Mouse (Mus musculus) kidney, postnatal 10 days (tissue): Measurements from ENCODE around the gene Nup62.

ENCODE experiments used
- DNase-seq: peaks from one replicate; pipeline ENCODE4 v3.0.0; 2021; ENCODE audit warnings: mixed read lengths

Gene Nup62

DNA sequence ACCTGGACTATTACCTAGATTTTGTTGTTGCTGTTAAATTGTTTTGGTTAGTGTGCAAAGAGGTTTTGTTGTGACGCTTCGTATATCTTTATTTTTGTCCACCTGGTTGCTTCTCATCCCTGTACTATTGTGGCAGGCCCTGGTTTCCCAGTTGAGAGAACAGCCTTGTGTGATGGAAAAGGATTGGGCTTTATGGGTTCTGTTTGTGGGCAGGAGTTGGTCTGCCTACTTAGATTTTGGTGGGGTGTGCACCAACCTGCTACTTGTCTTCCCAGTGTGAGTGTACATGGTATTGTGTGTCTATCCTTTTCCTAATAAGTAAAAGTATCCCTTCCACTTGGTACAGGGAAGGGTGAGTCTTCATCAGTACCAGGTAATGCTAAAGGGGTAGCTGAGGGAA, 3.5 kb downstream of the Nup62 start:
- no peak for DNase-seq

- DNase-seq = peak; percentile 10
Measured at GRCm38 (mm10) chr7:44819863-44820262, 4.0 kb downstream of the Nup62 start.

DNA sequence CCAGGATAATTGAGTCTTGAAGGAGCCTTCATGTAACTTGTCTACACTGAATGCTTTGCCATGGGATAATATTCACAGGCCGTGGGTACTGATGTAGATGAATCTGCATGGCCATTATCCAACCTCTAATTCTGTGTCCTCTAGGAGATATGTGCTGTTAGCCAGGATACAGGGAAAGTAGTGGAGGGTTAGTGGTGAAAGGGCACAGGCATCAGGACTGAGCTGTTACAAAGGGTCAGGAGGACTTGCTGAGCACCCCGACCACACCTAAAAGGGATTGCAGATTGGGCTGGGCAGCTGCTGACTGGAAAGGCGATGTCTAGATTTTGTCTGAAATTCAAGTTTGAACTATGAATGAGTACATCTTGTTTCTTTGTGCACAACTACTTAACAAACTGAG, 4.6 kb downstream of the Nup62 start:
- peak; percentile 1 for DNase-seq

- peak; percentile 4 for DNase-seq
Measured at GRCm38 (mm10) chr7:44821666-44822448, 6.0 kb downstream of the Nup62 start.

DNA sequence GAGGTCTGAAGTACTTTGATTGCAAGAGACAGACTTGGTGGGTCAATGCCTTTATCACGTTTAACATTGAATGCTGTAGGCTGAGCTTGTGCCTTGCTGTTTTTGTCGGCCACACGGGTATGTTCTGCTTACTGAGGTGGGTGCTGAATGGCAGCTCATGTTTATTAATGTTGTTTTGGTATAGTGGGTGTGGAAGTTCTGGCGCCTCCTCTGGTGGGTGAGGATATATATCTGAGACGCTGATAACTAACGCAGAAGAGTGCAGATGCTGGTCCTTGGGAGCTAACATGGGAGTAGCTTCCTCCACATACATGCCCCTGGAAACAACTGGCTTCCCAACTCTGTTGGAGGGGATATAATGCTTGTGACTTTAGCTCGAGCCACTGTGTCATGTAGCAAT, 7.5 kb downstream of the Nup62 start:
- DNase-seq = peak; percentile 9

GRCm38 (mm10) chr7:44824872-44825271, 9.0 kb downstream of the Nup62 start:
- DNase-seq = peak; percentile 88

GRCm38 (mm10) chr7:44826771-44827170, 10.9 kb downstream of the Nup62 start:
- DNase-seq = no peak

DNA sequence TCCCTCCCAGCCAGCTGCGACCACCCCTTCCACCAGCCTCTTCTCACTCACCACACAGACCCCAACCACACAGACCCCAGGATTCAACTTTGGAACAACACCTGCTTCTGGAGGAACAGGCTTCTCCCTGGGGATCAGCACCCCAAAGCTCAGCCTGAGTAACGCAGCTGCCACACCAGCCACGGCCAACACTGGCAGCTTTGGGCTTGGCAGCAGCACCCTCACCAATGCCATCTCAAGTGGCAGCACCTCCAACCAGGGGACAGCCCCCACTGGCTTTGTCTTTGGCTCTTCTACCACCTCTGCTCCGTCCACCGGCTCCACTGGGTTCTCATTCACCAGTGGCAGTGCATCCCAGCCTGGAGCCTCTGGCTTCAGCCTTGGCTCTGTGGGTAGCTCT, 12.8 kb downstream of the Nup62 start:
- DNase-seq = no peak

DNA sequence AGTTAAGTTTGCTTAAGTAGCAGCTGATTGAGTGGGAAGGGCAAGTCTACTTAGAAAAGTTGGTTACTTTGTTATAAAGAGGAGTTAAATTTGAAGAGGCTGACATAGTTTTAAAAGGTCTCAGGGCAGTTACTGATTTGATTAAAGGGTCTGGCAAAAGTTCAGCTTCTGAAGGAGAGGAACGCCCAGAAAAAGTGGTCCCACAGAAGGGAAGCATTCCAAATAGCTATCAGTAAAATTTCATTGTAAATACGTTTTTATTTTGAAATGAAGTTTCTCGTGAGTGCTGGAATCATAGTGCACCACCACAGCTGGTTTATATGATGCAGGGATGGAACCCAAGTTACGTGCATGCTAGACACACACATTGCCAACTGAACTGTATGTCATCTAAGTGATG, 16.9 kb downstream of the Nup62 start:
- no peak for DNase-seq

DNA sequence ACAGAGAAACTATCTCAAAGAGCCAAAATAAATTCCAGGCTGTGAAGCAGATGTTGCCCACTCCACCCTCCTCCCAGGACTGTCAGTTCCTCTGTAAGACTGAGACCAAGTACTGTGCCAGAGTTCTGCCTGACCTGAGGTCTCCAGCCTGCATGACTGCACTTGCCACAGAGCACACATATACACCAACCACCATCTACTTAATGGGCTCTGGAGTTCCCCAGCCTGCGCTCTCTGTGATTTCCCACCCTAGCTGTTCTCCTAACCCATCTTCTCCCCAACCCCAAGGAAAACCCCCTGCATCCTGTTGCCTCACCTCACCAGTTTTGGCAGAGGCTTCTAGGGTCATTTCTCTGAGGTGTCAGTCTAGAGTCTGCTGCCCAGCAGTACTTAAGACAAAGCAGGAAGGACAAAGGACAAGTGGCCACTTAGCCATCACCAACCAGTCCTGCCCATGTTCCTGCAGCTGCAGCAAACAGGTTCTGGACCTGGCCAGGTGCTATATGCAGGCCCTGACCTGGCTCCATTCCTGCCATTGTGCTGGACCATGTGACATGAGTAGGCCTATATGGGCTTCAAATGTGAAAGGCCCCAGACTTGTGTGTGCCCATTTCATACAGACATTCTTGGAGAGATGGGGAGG, 19.6 kb downstream of the Nup62 start:
- no peak for DNase-seq

DNA sequence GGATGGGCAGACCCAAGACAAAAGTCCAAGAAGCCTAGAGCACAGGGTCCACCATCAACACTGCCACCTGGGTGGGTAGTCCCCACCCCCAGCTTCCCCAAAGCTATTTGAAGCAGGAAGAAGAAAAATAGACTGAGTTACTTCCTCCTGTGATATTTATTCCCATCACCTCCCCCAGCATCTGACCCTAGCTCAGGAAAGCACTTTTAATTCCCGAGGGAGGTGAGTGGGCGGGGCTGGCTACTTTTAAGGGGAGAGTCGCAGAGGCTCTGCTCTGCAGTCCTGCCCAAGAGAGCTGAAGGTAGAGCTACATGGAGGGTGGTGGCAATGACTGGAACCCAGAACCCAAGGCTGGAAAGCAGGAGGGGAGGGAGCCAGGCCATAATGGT, 20.1 kb downstream of the Nup62 start:
- peak; percentile 65 for DNase-seq

DNA sequence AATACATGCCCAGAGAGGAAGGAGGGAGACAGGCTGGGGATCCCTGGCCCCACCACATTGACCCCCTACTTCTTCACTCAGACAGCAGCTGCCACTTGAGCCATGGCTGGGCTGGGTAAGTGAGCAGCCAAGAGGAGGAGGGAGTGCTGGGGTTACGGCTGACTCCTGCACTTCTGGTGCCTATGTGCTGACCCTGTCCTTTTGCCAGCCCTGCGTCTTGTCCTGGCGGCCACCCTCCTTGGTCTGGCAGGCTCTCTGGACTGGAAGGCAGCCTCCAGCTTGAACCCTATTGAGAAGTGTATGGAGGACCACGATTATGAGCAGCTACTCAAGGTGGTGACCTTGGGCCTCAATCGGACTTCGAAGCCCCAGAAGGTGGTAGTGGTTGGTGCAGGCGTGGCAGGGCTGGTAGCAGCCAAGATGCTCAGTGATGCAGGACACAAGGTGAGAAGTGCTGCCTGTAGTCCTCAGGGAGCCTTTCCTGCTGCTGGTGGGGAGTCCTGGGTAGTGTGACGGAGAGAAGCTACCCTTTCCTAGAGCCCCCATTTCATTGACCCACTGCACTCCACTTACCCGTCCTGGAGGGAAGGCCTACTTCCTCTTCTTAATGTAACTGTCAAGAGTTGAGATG, 20.6 kb downstream of the Nup62 start:
- DNase-seq = no peak

GRCm38 (mm10) chr7:44838073-44838472, 22.2 kb downstream of the Nup62 start:
- DNase-seq = no peak

DNA sequence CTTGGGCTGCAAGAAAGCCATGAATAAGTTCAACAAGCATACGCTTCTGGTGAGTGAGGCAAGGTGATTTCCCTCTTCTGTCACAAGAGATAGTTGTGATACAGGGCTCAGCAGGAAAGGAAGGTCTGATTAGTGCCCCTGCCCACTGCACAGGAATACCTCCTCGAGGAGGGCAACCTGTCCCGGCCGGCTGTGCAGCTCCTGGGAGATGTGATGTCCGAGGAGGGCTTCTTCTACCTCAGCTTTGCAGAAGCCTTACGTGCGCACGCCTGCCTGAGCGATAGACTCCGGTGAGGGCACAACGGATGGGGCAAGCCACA, 23.2 kb downstream of the Nup62 start:
- no peak for DNase-seq

DNA sequence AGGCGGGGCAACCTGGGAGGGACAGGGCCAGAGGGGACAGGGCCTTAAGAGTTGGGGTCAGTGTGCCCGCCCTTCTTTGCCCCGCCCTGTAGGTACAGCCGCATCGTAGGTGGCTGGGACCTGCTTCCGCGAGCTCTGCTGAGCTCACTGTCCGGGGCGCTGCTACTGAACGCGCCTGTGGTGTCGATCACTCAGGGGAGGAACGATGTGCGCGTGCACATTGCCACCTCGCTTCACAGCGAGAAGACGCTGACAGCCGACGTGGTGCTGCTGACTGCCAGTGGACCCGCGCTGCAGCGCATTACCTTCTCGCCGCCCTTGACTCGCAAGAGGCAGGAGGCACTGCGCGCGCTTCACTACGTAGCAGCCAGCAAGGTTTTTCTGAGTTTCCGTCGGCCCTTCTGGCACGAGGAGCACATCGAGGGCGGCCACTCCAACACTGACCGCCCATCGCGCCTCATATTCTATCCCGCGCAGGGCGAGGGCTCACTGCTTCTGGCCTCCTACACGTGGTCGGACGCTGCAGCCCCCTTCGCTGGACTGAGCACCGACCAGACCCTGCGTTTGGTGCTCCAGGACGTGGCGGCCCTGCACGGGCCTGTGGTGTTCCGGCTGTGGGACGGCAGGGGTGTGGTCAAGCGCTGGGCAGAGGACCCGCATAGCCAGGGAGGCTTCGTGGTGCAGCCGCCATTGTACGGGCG, 23.8 kb downstream of the Nup62 start:
- DNase-seq = peak; percentile 61

DNA sequence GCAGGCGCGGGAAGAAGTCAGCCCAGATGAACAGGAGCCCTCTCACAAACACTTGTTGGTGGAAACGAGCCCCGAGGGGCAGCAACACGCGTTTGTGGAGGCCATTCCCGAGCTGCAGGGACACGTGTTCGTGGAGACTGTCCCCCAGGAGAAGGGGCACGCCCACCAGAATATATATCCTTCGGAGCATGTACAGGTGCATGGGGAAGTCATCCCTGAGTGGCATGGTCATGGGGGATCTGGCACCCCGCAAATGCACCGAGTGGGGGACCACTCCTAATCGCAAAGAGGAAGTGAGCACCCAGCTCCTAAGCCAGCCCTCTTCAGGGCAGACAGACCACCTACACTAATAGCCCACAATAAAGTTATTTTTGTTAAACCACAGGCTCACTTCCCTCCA, 24.5 kb downstream of the Nup62 start:
- no peak for DNase-seq

GRCm38 (mm10) chr7:44841825-44842463, 26.1 kb downstream of the Nup62 start:
- peak; percentile 7 for DNase-seq

DNA sequence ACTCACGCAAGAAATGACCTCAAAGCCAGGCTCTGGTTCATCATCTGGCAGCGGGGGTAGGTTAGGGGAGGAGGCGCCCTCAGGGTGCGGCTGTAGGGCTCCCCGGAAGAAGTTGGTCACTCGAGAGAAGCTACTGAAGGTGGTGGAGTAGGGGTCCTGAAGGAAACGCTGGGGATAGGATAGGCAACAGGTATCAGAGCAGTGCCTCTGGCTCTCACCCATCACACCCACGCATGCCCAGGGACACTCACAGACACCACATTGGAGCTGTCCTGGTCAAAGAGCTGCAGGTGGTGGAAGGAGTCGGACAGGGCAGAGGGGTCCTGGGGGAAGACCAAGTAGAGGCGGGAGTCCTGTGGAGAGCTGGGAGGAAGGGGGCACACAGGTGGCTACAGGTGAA, 29.1 kb downstream of the Nup62 start:
- DNase-seq = no peak

DNA sequence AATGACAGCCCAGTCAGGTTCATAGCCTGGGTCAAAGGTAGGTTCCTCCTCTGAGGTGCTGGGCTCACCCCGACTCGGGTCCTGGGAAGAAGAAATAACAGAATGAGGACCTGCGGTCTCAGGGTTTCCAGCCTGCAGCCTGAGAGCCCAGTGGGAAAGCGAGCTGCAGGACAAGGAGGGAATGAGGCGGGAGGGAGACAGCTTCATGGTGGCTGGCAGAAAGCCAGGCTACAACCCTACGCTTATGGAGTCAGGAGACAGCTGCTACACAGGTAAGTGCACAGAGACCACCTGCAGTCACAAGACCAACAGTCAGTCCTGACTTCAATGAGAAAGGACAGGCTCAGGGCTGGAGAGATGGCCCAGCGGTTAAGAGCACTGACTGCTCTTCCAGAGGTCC, 30.9 kb downstream of the Nup62 start:
- DNase-seq = peak; percentile 33

DNA sequence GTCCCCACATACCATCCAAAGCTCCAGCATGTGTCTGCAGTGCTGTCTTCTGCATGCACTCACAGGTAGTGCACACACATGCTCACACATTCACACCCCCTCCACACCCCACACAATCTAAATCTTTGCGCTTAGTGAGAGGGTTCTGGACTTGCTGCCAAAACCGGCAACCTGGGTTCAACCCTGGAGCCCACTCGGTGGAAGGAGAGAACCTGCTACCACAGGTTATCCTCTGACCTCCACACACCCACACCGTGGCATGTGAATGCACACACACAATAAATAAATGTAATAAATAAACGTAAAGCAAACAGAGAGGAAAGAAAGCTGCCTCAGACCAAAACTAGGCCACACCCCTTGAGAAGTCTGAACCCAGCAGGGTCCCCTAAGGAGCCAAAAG, 31.9 kb downstream of the Nup62 start:
- no peak for DNase-seq

- peak; percentile 98 for DNase-seq
Measured at GRCm38 (mm10) chr7:44848561-44849415, 32.9 kb downstream of the Nup62 start, which contains the start of the genes Akt1s1 and Tbc1d17. Gene Akt1s1, plus strand, starts transcription at chr7:44848991. Gene Tbc1d17, minus strand, starts transcription at chr7:44849079.
